Mouse (Mus musculus) heart, adult 9 months (tissue): Measurements from ENCODE around the gene Popdc3.
"Not testable (repeated sequence)": the region's sequence is repeated elsewhere in the genome, so short reads cannot be mapped to it uniquely, and the experiment has no call there.

Experiments
- DNase-seq, 2 experiments: peaks; one replicate each; pipeline ENCODE4 v3.0.0; 2022; ENCODE audit warnings: low spot score in 2 of 2

Gene Popdc3

DNA sequence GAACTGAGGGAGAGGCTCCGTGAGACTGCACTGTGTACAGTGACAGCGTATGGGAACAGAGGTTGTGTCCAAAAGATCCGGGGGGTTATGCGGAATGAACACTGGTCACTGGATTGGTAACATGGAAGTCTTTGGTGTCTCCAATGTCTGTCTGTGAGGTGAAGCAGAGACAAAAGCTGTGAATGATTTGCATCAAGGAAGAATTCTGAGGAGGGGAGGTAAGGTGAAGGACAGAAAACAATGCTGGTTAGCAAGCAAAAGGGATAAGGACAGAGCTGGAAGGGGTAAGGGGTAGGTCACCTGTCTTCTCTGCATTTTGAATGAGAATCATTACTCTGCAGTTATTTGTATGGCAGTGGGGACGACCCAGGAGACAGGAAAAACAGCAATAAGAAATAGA is 16.6 kb downstream of the Popdc3 start:
- DNase-seq = no peak

DNA sequence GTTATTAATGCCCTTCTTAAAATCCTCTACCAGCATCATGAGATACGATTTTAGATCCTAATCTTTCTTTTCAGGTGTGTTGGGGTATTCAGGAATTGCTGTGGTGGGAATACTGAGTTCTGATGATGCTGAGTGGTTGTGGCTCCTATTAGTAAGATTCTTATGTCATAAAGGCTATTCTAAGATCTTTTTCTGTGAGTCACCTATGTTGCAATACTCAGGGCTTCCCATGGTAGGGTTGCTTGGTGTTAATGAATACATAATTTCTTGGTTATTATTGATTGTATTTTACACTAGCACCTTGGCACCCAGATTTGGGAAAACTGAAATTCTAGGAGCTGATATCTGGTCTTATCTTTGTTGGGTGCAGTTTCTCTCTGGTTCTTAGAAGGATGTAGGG is 26.7 kb downstream of the Popdc3 start:
- no peak for DNase-seq

- DNase-seq = peak in 1 of 2 experiments; percentile 15
Measured at GRCm38 (mm10) chr10:45210201-45210600, 32.3 kb downstream of the Popdc3 start.

GRCm38 (mm10) chr10:45216676-45217075 is 38.8 kb downstream of the Popdc3 start:
- peak in 1 of 2 experiments; percentile 13 for DNase-seq

- DNase-seq = peak; percentile 8 to 33
Measured at GRCm38 (mm10) chr10:45229954-45230353, 52.1 kb downstream of the Popdc3 start.

DNA sequence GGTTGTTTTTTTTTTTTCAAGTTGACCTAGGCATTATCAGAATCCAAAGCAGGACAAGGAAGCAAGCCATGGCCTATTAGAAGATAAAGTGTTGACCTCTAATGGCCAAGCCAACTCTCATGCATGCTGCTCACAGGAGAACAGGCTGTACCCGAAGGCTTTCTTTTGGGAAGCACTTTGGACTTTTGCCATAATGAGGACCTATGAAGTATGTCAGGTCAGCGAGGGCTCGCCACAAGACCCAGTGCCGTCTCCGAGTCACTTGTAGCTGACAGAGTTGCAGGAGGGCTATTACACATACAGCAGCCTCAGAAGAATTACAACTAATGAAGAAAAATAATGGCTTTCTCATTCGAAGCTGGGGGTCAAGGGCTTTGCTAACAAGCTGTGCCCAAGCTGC is 55.5 kb downstream of the Popdc3 start:
- no peak for DNase-seq

DNA sequence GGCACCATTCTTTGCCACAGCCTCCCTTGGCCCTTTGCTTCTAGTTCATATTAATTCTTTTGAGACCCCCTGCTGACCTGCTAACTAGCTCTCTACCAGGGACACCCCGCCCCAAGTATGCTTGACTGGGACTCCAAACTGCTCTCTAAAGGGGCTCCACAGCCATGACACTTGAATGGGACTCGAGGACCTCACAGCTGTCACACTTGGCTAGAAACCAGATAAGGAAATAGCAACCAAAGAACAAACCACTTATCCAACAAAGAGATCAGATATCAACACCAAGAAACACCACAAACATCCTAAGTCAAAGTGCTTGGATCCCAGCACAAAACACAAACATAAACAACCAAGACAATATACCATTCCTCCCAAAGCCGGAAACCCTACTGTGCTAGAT is 58.4 kb downstream of the Popdc3 start:
- no peak for DNase-seq

- no peak for DNase-seq
Measured at GRCm38 (mm10) chr10:45237492-45237891, 59.6 kb downstream of the Popdc3 start.

DNA sequence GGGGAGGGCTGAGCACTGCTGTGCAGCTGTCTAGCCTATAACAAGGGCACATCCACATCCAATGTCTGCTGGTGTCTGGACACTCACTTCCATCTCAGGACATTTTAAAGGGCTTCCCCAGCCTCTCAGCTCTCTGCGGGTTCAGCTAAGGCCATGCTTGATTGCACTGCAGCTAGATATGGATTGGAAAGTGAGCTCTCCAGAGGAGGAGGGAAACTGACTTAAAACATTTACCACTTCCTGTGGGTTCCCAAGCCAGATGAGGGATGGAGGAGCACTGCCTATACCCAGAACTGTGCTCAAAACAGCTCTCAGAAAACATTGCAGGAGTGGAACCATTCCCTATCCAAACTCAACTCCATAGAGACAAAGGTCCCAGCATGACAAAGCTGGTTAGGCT is 82.6 kb downstream of the Popdc3 start:
- no peak for DNase-seq

- no peak for DNase-seq
Measured at GRCm38 (mm10) chr10:45262126-45262525, 84.2 kb downstream of the Popdc3 start.

DNA sequence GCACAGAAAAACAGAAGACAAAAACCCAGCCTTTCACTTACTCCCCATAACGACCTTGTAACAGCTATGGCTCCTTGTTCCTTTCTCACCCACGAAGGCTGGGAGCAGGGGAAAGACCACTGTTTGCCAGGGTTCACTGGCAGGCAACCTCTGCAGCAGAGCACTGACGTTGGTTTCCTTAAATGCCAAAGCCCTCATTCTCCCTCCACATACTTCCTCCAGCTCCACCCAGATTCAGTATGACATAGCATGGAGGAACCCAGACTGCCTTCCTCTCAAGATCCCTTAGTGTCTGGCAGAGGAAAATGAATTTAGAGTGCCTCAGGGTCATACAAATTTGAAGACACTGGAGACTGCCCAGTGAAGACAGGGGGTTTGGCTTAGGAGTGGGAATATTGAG is 98.6 kb downstream of the Popdc3 start:
- no peak for DNase-seq

DNA sequence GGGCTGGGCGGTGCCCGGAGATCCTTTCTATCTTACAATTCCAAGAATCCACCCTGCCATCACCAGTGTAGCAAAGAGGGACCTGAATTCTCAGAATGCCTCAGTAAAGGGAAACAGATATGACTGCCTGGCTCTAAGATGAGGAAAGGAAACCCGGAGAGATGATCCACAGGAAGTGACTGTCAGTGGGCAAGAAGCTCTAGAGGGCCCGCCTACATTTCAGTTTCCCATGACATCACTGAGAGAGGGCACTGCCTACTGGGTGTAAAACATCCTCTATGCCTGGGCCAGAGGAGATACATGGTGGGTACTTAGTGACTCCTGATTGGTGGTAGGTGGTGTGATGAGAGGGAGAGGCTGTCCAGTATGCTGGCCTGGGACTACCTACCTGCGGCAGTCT is 99.1 kb downstream of the Popdc3 start:
- no peak for DNase-seq

DNA sequence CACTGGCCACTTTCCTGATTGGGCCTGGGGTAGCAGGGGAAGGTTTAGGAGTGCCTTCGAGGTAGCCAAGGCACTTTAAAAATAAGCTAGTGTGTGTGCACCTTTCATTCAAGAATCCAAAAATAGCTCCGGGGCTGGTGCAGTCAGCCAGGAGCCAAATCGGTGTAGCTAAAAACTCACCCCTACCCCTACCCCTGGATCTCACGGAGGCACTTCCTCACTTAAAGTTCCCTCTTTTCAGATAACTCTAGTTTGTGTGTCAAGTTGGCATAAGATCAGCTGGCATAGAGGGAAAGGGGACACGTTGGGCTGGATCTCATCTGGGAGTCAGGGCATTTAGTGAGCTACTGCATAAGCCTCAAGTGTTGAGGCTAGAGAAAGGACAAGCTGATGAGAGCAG is 107.8 kb downstream of the Popdc3 start:
- peak; percentile 22 to 29 for DNase-seq

- DNase-seq = no peak
Measured at GRCm38 (mm10) chr10:45288351-45288750, 110.5 kb downstream of the Popdc3 start.

- DNase-seq = peak in 1 of 2 experiments; percentile 19
Measured at GRCm38 (mm10) chr10:45289218-45290105, 111.6 kb downstream of the Popdc3 start.

DNA sequence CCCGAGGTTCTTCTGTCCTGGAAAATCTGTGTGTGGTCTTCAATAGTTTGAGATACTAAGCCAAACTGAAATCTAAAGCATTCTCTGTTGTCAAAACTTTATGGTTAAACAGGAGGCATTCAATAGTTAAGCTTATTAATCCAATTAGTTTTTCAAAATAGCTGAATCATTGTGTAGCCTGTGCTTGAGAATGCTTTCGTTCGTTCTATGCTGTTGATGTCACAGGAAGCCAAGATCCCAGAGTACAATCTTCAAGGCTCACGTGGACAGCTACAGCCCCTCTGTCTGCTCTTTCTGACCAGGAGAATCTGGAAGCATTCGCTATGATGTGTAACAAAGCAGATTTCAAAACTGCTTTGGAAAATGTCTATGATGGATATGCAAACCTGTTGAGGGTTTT is 112.7 kb downstream of the Popdc3 start:
- DNase-seq = no peak

- DNase-seq = not testable (repeated sequence)
Measured at GRCm38 (mm10) chr10:45292159-45292558, 114.3 kb downstream of the Popdc3 start.

DNA sequence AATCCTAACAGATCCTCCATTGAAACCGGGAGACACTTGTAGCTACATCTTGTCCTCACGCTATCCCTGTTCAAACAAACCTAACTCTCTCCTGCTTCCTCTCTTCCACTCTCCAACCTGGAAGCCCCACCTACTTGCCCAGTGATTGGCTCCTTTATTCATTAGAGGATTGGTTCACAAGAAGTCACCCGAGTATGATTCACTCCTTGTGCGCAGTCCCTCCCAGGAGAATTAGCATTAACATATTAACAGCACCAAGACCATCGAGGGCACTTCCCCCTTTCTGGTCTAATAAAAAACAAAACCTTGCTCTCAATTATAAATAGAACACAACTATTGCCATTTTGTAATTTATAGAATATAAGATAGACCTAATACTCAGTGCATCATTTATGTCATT is 117.2 kb downstream of the Popdc3 start:
- DNase-seq = no peak

DNA sequence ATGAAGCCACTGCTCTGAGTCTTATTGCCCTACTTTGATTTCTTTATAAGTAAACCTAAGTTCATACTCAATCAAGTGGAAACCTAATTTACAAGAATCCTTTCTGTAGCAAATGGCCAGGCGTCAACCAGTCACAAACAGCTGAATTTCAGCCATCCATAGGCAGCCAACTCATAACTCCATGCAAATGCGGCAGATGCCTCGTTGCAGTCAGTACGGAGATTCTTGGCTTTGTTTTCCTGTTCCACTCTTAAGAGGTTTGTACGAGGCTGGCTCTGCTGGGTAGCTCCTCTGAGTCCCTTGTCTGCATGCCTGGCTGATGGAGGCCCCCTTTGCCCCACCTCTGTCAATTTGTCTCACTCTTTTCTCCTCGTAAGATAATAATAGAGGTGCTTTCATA is 120.6 kb downstream of the Popdc3 start:
- DNase-seq = no peak

DNA sequence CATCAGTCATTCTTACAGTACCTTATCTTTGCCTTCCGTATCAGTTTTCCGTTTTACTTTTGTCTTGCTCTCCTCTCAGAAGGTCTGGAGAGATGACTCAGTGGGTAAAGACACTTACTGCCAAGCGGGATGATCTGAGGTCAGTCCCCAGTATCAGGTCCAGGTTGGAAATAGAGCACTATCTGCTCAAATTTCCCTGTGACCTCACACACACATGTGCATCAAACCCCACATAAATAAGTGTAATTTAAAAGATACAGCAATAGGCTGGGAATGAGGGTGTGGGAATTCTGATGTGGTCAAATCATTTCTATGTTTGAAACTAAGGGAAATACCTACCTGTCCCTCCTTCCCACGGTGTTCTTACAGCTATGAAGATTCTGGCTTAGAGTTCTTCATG is 121.6 kb downstream of the Popdc3 start:
- no peak for DNase-seq

DNA sequence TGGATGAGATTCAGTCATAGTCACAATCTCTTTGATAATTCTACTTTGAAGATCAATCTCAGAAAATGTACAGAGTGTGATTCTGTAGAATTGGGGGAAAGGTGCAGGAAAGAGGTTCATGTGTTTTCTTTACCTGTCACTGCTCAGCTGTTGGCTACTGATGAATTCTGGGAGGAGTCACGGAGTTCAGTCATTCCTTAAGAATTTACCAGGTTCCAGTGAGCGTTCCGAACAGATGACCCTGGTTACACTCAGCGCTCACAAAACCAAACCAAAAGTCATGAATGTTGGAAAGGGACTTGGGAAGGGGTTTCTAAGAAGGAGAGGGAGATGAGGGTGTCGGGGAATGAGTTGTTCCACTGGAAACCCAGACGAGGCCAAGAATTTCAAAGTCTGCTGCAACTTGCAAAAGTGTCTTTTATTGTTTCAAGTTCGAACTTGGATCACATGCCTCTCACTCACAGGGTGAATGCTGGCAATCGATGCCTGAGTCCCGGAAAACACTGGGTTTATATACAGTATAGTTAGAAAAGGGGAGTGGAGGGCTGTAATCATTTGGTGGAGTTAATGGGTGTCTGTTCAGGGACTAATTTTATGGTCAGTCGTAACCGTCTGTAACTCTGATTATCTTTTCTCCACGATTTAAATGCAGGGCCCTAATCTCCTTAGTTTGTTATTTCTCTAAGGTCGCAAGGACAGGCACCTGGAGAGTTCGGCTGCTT is 125.6 kb downstream of the Popdc3 start:
- DNase-seq = no peak

DNA sequence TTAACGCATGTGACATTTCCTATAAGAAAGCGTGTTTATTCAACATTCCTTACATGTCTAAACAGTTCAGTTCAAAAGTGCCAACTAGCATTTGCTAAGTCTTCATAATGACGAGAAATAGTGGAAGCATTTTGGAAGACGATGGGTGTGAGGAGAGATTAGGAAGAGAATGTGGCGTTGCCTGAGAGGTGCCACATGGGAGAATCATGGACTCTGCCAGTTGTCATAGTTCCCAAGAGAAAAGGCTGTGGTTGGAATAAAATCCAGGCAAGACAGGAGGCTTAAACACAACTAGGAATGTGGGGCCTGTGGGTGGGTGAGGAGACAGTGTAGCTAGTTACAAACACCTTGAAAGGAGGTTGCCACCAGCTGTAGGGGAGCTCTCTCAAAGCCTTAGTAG is 127.3 kb downstream of the Popdc3 start:
- no peak for DNase-seq

DNA sequence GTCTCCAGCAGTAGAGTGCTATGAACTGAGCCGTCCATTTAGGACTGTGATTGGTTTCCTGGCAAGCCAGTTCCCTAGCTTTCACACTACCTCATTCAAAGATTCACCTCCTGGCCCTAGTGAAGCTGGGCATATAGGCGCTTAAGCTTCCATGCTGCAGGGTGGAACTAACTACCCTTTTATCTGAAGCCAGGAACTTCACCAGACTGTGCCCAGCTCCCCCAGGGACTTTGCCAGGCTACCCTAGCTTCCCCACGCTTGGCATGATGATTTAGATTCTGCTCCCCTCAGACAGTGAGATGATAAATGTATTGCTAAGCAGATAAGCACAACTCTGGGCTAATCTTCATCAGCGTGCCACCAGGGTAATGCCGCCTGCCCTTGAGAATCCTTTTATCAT is 133.2 kb downstream of the Popdc3 start:
- no peak for DNase-seq
